In the genomic region with DNA sequence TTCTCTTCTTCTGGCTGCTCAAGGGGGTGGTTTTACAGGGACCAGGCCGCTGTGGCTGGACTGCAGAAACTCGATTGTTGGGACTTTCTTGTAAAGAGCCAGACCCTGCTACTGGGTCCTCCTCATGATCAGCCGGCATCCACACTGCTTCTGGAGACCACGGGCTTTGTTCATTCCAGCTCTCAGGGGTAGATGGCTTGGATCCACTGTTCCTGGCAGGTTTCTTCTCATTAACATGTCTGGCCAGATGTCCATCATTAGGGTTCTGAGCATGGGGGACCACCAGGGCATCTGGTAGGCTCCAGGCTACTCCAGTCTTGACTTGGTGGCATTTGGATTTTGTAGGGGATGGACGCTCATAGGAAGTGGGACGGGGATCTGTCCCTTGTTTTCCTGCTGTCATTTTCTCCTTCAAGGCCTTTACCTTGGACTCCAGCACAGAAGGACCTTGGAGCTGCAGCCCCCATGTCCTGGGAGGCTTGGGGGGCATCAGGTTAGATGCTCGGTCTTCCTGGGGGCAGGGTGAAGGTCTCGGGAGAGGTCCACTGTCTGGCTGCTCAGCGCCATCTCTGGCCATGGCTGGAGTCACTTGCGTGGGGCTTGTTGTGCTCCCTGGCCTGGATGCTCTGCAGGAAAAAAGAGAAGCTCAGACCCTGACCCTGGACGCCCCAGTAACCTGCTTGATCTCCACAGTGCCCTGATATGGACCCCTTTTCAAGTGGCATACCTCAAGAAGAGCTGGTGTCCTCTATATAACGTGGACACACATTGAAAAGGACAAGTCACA, we compare ENCODE assay signal across 15 mouse cellular contexts. TPM values are rescaled to one million over a fixed set of nuclear protein-coding genes. Genes with fewer than 3 reads are reported as not detected.
DNase-seq lines count a peak whose midpoint lies in the region; ATAC-seq and TF ChIP-seq lines count a peak whose summit lies in the region.
"Had no signal": no experiment of that assay in that cellular context is flagged by ENCODE, and none has a peak within 500 bp of the region (broad histone marks: within the 10 kb centered on the region; RNA-seq: fewer than 3 reads in every experiment).

No protein-coding gene starts in this region.

- peaks cover 18% of the 10 kb centered on the region for H3K36me3 ChIP-seq in heart, embryonic 16.5 days (ENCODE audit: control insufficient read depth, insufficient read depth)
- H3K36me3 ChIP-seq in heart, embryonic 11.5 days (ENCODE audit: control insufficient read depth, insufficient read depth, low read length) = peaks cover 11% of the 10 kb centered on the region; the same call in 1 of the 2 replicates
- H3K36me3 ChIP-seq in kidney, adult 2 months (ENCODE audit: control insufficient read depth, insufficient read depth, low read length) = no peaks in the 10 kb centered on the region; the same call in 1 of the 2 replicates
- H3K36me3 ChIP-seq in kidney, embryonic 16.5 days (ENCODE audit: insufficient read depth, low read length) = peaks cover 14% of the 10 kb centered on the region
- H3K36me3 ChIP-seq in thymus, adult 2 months (ENCODE audit: control insufficient read depth, insufficient read depth, low read length) = no peaks in the 10 kb centered on the region
- H3K36me3 ChIP-seq: liver, embryonic 15.5 days had no signal

- H3K4me2 ChIP-seq in heart, embryonic 16.5 days (ENCODE audit: low read depth, low read length) = peak overlapping the region; percentile 33; the same call in 1 of the 2 replicates
- H3K4me2 ChIP-seq in heart, embryonic 11.5 days = no peak overlapping the region
- no peak overlapping the region for H3K4me2 ChIP-seq in kidney, embryonic 16.5 days (replicated peaks; ENCODE audit: low read depth, low read length)
- H3K4me2 ChIP-seq: limb, embryonic 15.5 days; liver, embryonic 15.5 days had no signal

- no peaks in the 10 kb centered on the region for H3K9me3 ChIP-seq in heart, embryonic 16.5 days (replicated peaks; ENCODE audit: control insufficient read depth, low read length)
- H3K9me3 ChIP-seq in heart, embryonic 11.5 days (replicated peaks; ENCODE audit: control insufficient read depth, low read length) = no peaks in the 10 kb centered on the region
- no peaks in the 10 kb centered on the region for H3K9me3 ChIP-seq in kidney, embryonic 16.5 days (ENCODE audit: low read length)
- H3K9me3 ChIP-seq: embryonic facial prominence, embryonic 10.5 days; limb, embryonic 15.5 days; liver, embryonic 15.5 days; midbrain, embryonic 10.5 days had no signal

- no peaks in the 10 kb centered on the region for H3K27me3 ChIP-seq in heart, embryonic 16.5 days (ENCODE audit: control insufficient read depth, insufficient read depth, low read length)
- H3K27me3 ChIP-seq in heart, embryonic 11.5 days (ENCODE audit: control insufficient read depth, insufficient read depth, low read length) = 0 out of 2 replicates have a peak, but pooled peaks cover 3% of the 10 kb centered on the region
- no peaks in the 10 kb centered on the region for H3K27me3 ChIP-seq in kidney, adult 2 months (replicated peaks; ENCODE audit: control insufficient read depth, insufficient read depth, low read length)
- H3K27me3 ChIP-seq in kidney, embryonic 16.5 days (ENCODE audit: insufficient read depth, low read length) = no peaks in the 10 kb centered on the region
- peaks cover 8% of the 10 kb centered on the region for H3K27me3 ChIP-seq in thymus, adult 2 months (ENCODE audit: control insufficient read depth, insufficient read depth, low read length)
- H3K27me3 ChIP-seq: limb, embryonic 15.5 days had no signal

- DNase-seq in cerebellum, postnatal 10 days = peak; percentile 69 to 78
- DNase-seq in cerebellum, adult 8-10 months = no peak
- no peak for DNase-seq in kidney, adult 2 months
- DNase-seq in thymus, postnatal 4 days = peak; percentile 12
- no peak for DNase-seq in thymus, adult 2 months
- DNase-seq: thymus, postnatal 25 days had no signal

- H3K4me3 ChIP-seq in heart, embryonic 16.5 days (ENCODE audit: low read length) = no peak overlapping the region
- no peak overlapping the region for H3K4me3 ChIP-seq in heart, embryonic 11.5 days (ENCODE audit: low read depth, low read length)
- peak overlapping the region; percentile 19; the same call in 1 of the 2 replicates for H3K4me3 ChIP-seq in kidney, adult 2 months (ENCODE audit: insufficient read depth, low read depth, low read length)
- H3K4me3 ChIP-seq in kidney, embryonic 16.5 days (ENCODE audit: low read length) = no peak overlapping the region
- no peak overlapping the region for H3K4me3 ChIP-seq in thymus, adult 2 months (ENCODE audit: control insufficient read depth, insufficient read depth, low read length)
- H3K4me3 ChIP-seq: embryonic facial prominence, embryonic 10.5 days; limb, embryonic 15.5 days; liver, embryonic 15.5 days; midbrain, embryonic 10.5 days had no signal

- TF ChIP-seq POLR2A in kidney, adult 2 months (IDR thresholded peaks at IDR 0.05; ENCODE audit: low read depth, low read length) = no peak
- no peak for TF ChIP-seq POLR2A in thymus, adult 2 months (IDR thresholded peaks at IDR 0.05; ENCODE audit: control insufficient read depth, extremely low read depth, insufficient read depth, low read length, poor library complexity)

- no peak for ATAC-seq in heart, embryonic 16.5 days (replicated peaks; ENCODE audit: extremely low read depth, insufficient read depth, low FRiP score)
- ATAC-seq in heart, embryonic 11.5 days (replicated peaks; ENCODE audit: insufficient number of reproducible peaks, low FRiP score, low TSS enrichment) = no peak
- ATAC-seq in kidney, embryonic 16.5 days (ENCODE audit: low FRiP score, low TSS enrichment) = no peak

- peaks cover 47% of the 10 kb centered on the region for H3K4me1 ChIP-seq in heart, embryonic 16.5 days (ENCODE audit: control insufficient read depth, insufficient read depth, low read length)
- peaks cover 33% of the 10 kb centered on the region for H3K4me1 ChIP-seq in heart, embryonic 11.5 days (ENCODE audit: control insufficient read depth, insufficient read depth, low read length)
- H3K4me1 ChIP-seq in kidney, adult 2 months (ENCODE audit: control insufficient read depth, insufficient read depth, low read length) = peaks cover 38% of the 10 kb centered on the region
- peaks cover 47% of the 10 kb centered on the region for H3K4me1 ChIP-seq in kidney, embryonic 16.5 days (ENCODE audit: insufficient read depth, low read length)
- peaks cover 11% of the 10 kb centered on the region for H3K4me1 ChIP-seq in thymus, adult 2 months (replicated peaks; ENCODE audit: control insufficient read depth, insufficient read depth, low read length)

- H3K9ac ChIP-seq in heart, embryonic 16.5 days (ENCODE audit: low read length) = no peak overlapping the region
- no peak overlapping the region for H3K9ac ChIP-seq in heart, embryonic 11.5 days (ENCODE audit: low read depth, low read length)
- no peak overlapping the region for H3K9ac ChIP-seq in kidney, embryonic 16.5 days (replicated peaks; ENCODE audit: low read length)
- H3K9ac ChIP-seq: limb, embryonic 15.5 days; liver, embryonic 15.5 days had no signal

- WGBS in heart, embryonic 16.5 days = 78% methylated on average over 12 of the region's 12 CpGs
- 72% methylated on average over 12 of the region's 12 CpGs for WGBS in heart, embryonic 11.5 days (ENCODE audit: insufficient replicate concordance)
- WGBS in kidney, adult 2 months = 60% methylated on average over 12 of the region's 12 CpGs
- WGBS in kidney, embryonic 16.5 days = 76% methylated on average over 12 of the region's 12 CpGs
- 90% methylated on average over 12 of the region's 12 CpGs for WGBS in thymus, adult 2 months

- TF ChIP-seq CTCF in kidney, adult 2 months (conservative IDR thresholded peaks at IDR 0.05; ENCODE audit: insufficient read depth, insufficient read length, low read depth, low read length) = no peak; the same call in 1 of the 2 replicates
- no peak for TF ChIP-seq CTCF in thymus, adult 2 months (IDR thresholded peaks at IDR 0.05; ENCODE audit: borderline replicate concordance, control insufficient read depth, extremely low read depth, insufficient read depth, low read length, poor library complexity)

- no peak overlapping the region; the same call in 1 of the 2 replicates for H3K27ac ChIP-seq in heart, embryonic 16.5 days (ENCODE audit: low read length)
- no peak overlapping the region for H3K27ac ChIP-seq in heart, embryonic 11.5 days (ENCODE audit: low read depth, low read length)
- H3K27ac ChIP-seq in kidney, adult 2 months (ENCODE audit: insufficient read depth, low read depth, low read length) = peak overlapping the region; percentile 84
- H3K27ac ChIP-seq in kidney, embryonic 16.5 days (ENCODE audit: low read length) = no peak overlapping the region
- H3K27ac ChIP-seq in thymus, adult 2 months (ENCODE audit: control insufficient read depth, insufficient read depth, low read length) = no peak overlapping the region
- H3K27ac ChIP-seq: embryonic facial prominence, embryonic 10.5 days; limb, embryonic 15.5 days; liver, embryonic 15.5 days; macrophage; midbrain, embryonic 10.5 days; stomach, postnatal 0 days had no signal

RNA-seq across cellular contexts. Expression of gene BC034090, which starts 2.4 kb away (rescaled TPM):
- polyA plus RNA-seq in heart, embryonic 16.5 days (2015; fragmentation: Nextera tagmentation; extraction: Ambion mirVana) = 9.1 and 10.9 TPM in 2 replicates
- polyA plus RNA-seq in heart, embryonic 11.5 days (2014; fragmentation: Nextera tagmentation; extraction: Ambion mirVana) = 3.9 and 5.4 TPM in 2 replicates
- polyA plus RNA-seq in kidney, adult 2 months (2012; rRNA removed) = 92.2 and 98.3 TPM in 2 replicates
- polyA plus RNA-seq in kidney, embryonic 16.5 days (2015; fragmentation: Nextera tagmentation; extraction: Ambion mirVana) = 8.2 and 9.1 TPM in 2 replicates
- polyA plus RNA-seq in thymus, adult 2 months (2012; rRNA removed) = 7.6 and 13.1 TPM in 2 replicates
- polyA plus RNA-seq: macrophage had no signal

Comparison
In these comparisons a context has a peak if more than half of its experiments do, and no peak if none do; other contexts are left out.
1. DNase-seq: peak in cerebellum, postnatal 10 days (2 of 2) and thymus, postnatal 4 days (single experiment); none in cerebellum, adult 8-10 months (single experiment), kidney, adult 2 months (single experiment) and thymus, adult 2 months (single experiment).